Mouse (Mus musculus): ENCODE results near the gene Mmp28. TPM values are rescaled to one million over a fixed set of nuclear protein-coding genes. Genes with fewer than 3 reads are reported as not detected.

Mmp28 gene
- polyA plus RNA-seq, 1 experiment, result 20.1 TPM

GRCm38 (mm10) chr11:83467120-83467652 lies 4.3 kb upstream of the Mmp28 start:
- TF ChIP-seq CTCF (IDR thresholded peaks at IDR 0.05; ENCODE audit: insufficient read depth, low read length) (no peak), POLR2A (IDR thresholded peaks at IDR 0.05; ENCODE audit: borderline replicate concordance, extremely low read depth, low read depth, low read length) (no peak)
- DNase-seq, result peak; percentile 51
- no peak overlapping the region for H3K4me3 ChIP-seq (replicated peaks; ENCODE audit: extremely low read depth, low read depth, low read length)
- 16% methylated on average over 11 of the region's 11 CpGs for WGBS
- peaks cover 17% of the 10 kb centered on the region for H3K4me1 ChIP-seq (ENCODE audit: control insufficient read depth, insufficient read depth, low read length)

- WGBS, result 6% methylated on average over 2 of the region's 2 CpGs
- no peak overlapping the region for H3K4me3 ChIP-seq (replicated peaks; ENCODE audit: extremely low read depth, low read depth, low read length)
- peaks cover 17% of the 10 kb centered on the region for H3K4me1 ChIP-seq (ENCODE audit: control insufficient read depth, insufficient read depth, low read length)
- TF ChIP-seq POLR2A (IDR thresholded peaks at IDR 0.05; ENCODE audit: borderline replicate concordance, extremely low read depth, low read depth, low read length), result no peak
- no peak for TF ChIP-seq CTCF (IDR thresholded peaks at IDR 0.05; ENCODE audit: insufficient read depth, low read length)
- peak; percentile 55 for DNase-seq
These were observed 3.1 kb upstream of the Mmp28 start for GRCm38 (mm10) chr11:83465976-83466375.

GRCm38 (mm10) chr11:83461462-83462027 lies 1.3 kb downstream of the Mmp28 start:
- peak overlapping the region; percentile 15 for H3K4me3 ChIP-seq (replicated peaks; ENCODE audit: extremely low read depth, low read depth, low read length)
- 74% methylated on average over 10 of the region's 10 CpGs for WGBS
- no peak for DNase-seq
- TF ChIP-seq CTCF (IDR thresholded peaks at IDR 0.05; ENCODE audit: insufficient read depth, low read length), result no peak
- TF ChIP-seq POLR2A (IDR thresholded peaks at IDR 0.05; ENCODE audit: borderline replicate concordance, extremely low read depth, low read depth, low read length), result no peak
- H3K4me1 ChIP-seq (ENCODE audit: control insufficient read depth, insufficient read depth, low read length), result peaks cover 15% of the 10 kb centered on the region

GRCm38 (mm10) chr11:83457912-83458601 lies 4.8 kb downstream of the Mmp28 start:
- TF ChIP-seq CTCF (IDR thresholded peaks at IDR 0.05; ENCODE audit: insufficient read depth, low read length) (no peak), POLR2A (IDR thresholded peaks at IDR 0.05; ENCODE audit: borderline replicate concordance, extremely low read depth, low read depth, low read length) (no peak)
- 65% methylated on average over 9 of the region's 9 CpGs for WGBS
- no peak for DNase-seq

GRCm38 (mm10) chr11:83457257-83457656 lies 5.6 kb downstream of the Mmp28 start:
- peaks cover 12% of the 10 kb centered on the region for H3K4me1 ChIP-seq (ENCODE audit: control insufficient read depth, insufficient read depth, low read length)
- no peak for DNase-seq
- TF ChIP-seq POLR2A (IDR thresholded peaks at IDR 0.05; ENCODE audit: borderline replicate concordance, extremely low read depth, low read depth, low read length), result no peak
- TF ChIP-seq CTCF (IDR thresholded peaks at IDR 0.05; ENCODE audit: insufficient read depth, low read length), result no peak
- H3K4me3 ChIP-seq (replicated peaks; ENCODE audit: extremely low read depth, low read depth, low read length), result no peak overlapping the region
- 60% methylated on average over 7 of the region's 7 CpGs for WGBS

More at GRCm38 (mm10) chr11:83457912-83458601, 4.8 kb downstream of the Mmp28 start:
- no peak overlapping the region for H3K4me3 ChIP-seq (replicated peaks; ENCODE audit: extremely low read depth, low read depth, low read length)
- H3K4me1 ChIP-seq (ENCODE audit: control insufficient read depth, insufficient read depth, low read length), result peaks cover 12% of the 10 kb centered on the region

- no peak for DNase-seq
- Histone ChIP-seq H3K4me1 (ENCODE audit: control insufficient read depth, insufficient read depth, low read length) (peaks cover 12% of the 10 kb centered on the region), H3K4me3 (replicated peaks; ENCODE audit: extremely low read depth, low read depth, low read length) (no peak overlapping the region)
- TF ChIP-seq CTCF (IDR thresholded peaks at IDR 0.05; ENCODE audit: insufficient read depth, low read length) (no peak), POLR2A (IDR thresholded peaks at IDR 0.05; ENCODE audit: borderline replicate concordance, extremely low read depth, low read depth, low read length) (no peak)
- 64% methylated on average over 3 of the region's 3 CpGs for WGBS
These were observed 7.3 kb downstream of the Mmp28 start for GRCm38 (mm10) chr11:83455608-83456007.

GRCm38 (mm10) chr11:83454548-83454947 lies 8.3 kb downstream of the Mmp28 start:
- peak; percentile 36 for DNase-seq
- 3% methylated on average over 4 of the region's 4 CpGs for WGBS
- TF ChIP-seq CTCF (IDR thresholded peaks at IDR 0.05; ENCODE audit: insufficient read depth, low read length) (no peak), POLR2A (IDR thresholded peaks at IDR 0.05; ENCODE audit: borderline replicate concordance, extremely low read depth, low read depth, low read length) (no peak)
- H3K4me3 ChIP-seq (replicated peaks; ENCODE audit: extremely low read depth, low read depth, low read length), result no peak overlapping the region
- H3K4me1 ChIP-seq (ENCODE audit: control insufficient read depth, insufficient read depth, low read length), result peaks cover 14% of the 10 kb centered on the region

GRCm38 (mm10) chr11:83451281-83451680 lies 11.6 kb downstream of the Mmp28 start:
- 89% methylated on average over 10 of the region's 10 CpGs for WGBS
- no peak for TF ChIP-seq CTCF (IDR thresholded peaks at IDR 0.05; ENCODE audit: insufficient read depth, low read length)
- no peak for TF ChIP-seq POLR2A (IDR thresholded peaks at IDR 0.05; ENCODE audit: borderline replicate concordance, extremely low read depth, low read depth, low read length)
- Histone ChIP-seq H3K4me1 (ENCODE audit: control insufficient read depth, insufficient read depth, low read length) (peaks cover 32% of the 10 kb centered on the region), H3K4me3 (replicated peaks; ENCODE audit: extremely low read depth, low read depth, low read length) (no peak overlapping the region)
- no peak for DNase-seq

GRCm38 (mm10) chr11:83450550-83450949 lies 12.3 kb downstream of the Mmp28 start:
- no peak for TF ChIP-seq POLR2A (IDR thresholded peaks at IDR 0.05; ENCODE audit: borderline replicate concordance, extremely low read depth, low read depth, low read length)
- TF ChIP-seq CTCF (IDR thresholded peaks at IDR 0.05; ENCODE audit: insufficient read depth, low read length), result no peak
- DNase-seq, result no peak
- peaks cover 31% of the 10 kb centered on the region for H3K4me1 ChIP-seq (ENCODE audit: control insufficient read depth, insufficient read depth, low read length)
- H3K4me3 ChIP-seq (replicated peaks; ENCODE audit: extremely low read depth, low read depth, low read length), result no peak overlapping the region
- 33% methylated on average over 1 of the region's 1 CpGs for WGBS

GRCm38 (mm10) chr11:83449298-83449697 lies 13.6 kb downstream of the Mmp28 start:
- H3K4me3 ChIP-seq (replicated peaks; ENCODE audit: extremely low read depth, low read depth, low read length), result no peak overlapping the region
- TF ChIP-seq POLR2A (IDR thresholded peaks at IDR 0.05; ENCODE audit: borderline replicate concordance, extremely low read depth, low read depth, low read length) (no peak), CTCF (IDR thresholded peaks at IDR 0.05; ENCODE audit: insufficient read depth, low read length) (no peak)
- no peak for DNase-seq
- H3K4me1 ChIP-seq (ENCODE audit: control insufficient read depth, insufficient read depth, low read length), result peaks cover 24% of the 10 kb centered on the region
- 30% methylated on average over 4 of the region's 4 CpGs for WGBS

Measured in lung, adult 2 months (tissue).